Mouse (Mus musculus) neutrophil, adult 5-6 weeks (primary cell): Measurements from ENCODE around the gene Prr19. TPM values are rescaled to one million over a fixed set of nuclear protein-coding genes. Genes with fewer than 3 reads are reported as not detected.
"Not testable (repeated sequence)": the region's sequence is repeated elsewhere in the genome, so short reads cannot be mapped to it uniquely, and the experiment has no call there.

Source experiments
- ATAC-seq: fragments of 151-379, 151-347 bp; 2 replicates; pipeline ENCODE4 v1.8.0; 2017; ENCODE audit warnings: mild to moderate bottlenecking, moderate TSS enrichment; ENCODE audit not compliant: insufficient number of reproducible peaks, poor library complexity, low FRiP score, severe bottlenecking; ENCODE audit errors: extremely low read depth
- total RNA-seq: library from RNA; stranded (forward); fragments of 200-1000 nt; gene quantifications from 2 replicates; pipeline ENCODE4 v1.2.3, GENCODE M21; 2017

Prr19 gene
- total RNA-seq, 1 experiment from 2014 or later: not detected

GRCm38 (mm10) chr7:25313325-25313724, 12.1 kb downstream of the Prr19 start:
- no peak for ATAC-seq

GRCm38 (mm10) chr7:25314606-25315305, 13.5 kb downstream of the Prr19 start:
- no peak for ATAC-seq

GRCm38 (mm10) chr7:25315306-25316041, 14.3 kb downstream of the Prr19 start:
- ATAC-seq: no peak

- ATAC-seq: peak; percentile 77
Observed at GRCm38 (mm10) chr7:25316532-25317445, 15.6 kb downstream of the Prr19 start, which contains the start of gene Megf8. Gene Megf8 (plus strand): TSS chr7:25317164.

GRCm38 (mm10) chr7:25317446-25317999, 16.3 kb downstream of the Prr19 start:
- no peak for ATAC-seq

- ATAC-seq: no peak
Observed at GRCm38 (mm10) chr7:25322058-25322484, 20.9 kb downstream of the Prr19 start.

- no peak for ATAC-seq
Observed at GRCm38 (mm10) chr7:25323219-25323618, 22.0 kb downstream of the Prr19 start.

GRCm38 (mm10) chr7:25325431-25325830, 24.2 kb downstream of the Prr19 start:
- not testable (repeated sequence) for ATAC-seq

- no peak for ATAC-seq
Observed at GRCm38 (mm10) chr7:25326233-25326632, 25.0 kb downstream of the Prr19 start.

GRCm38 (mm10) chr7:25333596-25334307, 32.5 kb downstream of the Prr19 start:
- ATAC-seq: peak; percentile 58; the same call in 1 of the 2 replicates

- no peak for ATAC-seq
Observed at GRCm38 (mm10) chr7:25334472-25334871, 33.3 kb downstream of the Prr19 start.

GRCm38 (mm10) chr7:25339329-25339728, 38.1 kb downstream of the Prr19 start:
- ATAC-seq: no peak

GRCm38 (mm10) chr7:25341000-25341784, 40.0 kb downstream of the Prr19 start:
- no peak for ATAC-seq

- ATAC-seq: no peak
Observed at GRCm38 (mm10) chr7:25348861-25349260, 47.6 kb downstream of the Prr19 start.
